Mouse (Mus musculus) liver, adult (tissue): ENCODE measurements around the gene Fancb.

ENCODE experiments used
- GATA4 ChIP-seq: IDR thresholded peaks from 2 replicates; pipeline ENCODE4 v1.6.1; 2014; ENCODE audit warnings: mild to moderate bottlenecking, low read length; ENCODE audit not compliant: insufficient replicate concordance

Fancb gene

DNA sequence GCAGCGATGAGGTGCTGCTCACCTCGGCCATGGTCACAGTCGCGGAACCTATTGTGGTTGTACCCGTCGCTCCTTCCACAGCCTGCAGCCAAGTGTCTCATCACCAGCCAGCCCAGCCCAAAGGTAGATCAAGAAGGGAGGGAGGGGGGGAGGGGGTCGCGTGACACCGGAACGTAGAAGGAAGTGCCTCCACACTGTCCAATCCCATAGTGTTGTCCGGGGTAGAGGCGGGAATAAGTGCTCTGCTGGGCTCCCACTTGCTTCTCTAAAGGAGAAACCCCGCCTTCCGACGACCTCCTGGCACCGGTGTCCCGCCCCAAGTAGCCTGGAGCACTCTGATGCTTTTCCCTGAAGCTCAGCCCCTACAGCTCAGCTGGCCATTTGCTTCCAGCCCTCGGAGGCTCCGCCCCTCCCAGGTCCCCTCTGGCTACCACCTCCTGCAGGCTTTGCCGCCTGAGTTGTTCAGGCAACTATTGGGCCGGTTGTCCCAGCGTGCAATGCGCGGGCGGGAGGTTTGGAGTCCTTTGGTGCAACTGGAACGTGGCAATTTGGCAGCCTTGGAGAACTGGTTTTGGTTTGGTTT, at the start of gene Fancb, which contains the start of gene Mospd2:
Fancb (plus strand) TSS at position 400 of the 583 bp plus-strand sequence.
Mospd2 (minus strand) TSS at position 183 of the 583 bp plus-strand sequence.
- no peak for TF ChIP-seq GATA4

DNA sequence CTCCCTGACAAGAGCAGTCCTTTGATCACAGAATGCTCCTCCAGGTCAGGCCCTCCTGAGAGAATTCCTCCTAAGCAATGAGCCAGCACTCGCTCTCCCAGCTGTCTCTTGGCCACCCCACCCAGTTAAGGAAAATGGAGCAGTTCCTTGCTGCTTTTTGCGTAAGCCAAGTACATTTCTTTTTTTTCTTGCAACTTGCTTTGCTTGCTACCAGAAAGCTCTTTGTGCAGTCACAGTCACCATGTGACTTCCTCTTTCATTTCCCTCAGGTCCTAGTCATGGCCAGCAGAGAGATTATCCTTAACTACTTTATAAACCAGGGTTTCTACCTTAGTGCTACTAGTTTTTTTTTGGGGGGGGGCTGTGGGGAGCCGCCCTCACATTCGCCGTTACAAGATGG, 38.9 kb upstream of the Fancb start:
- no peak for TF ChIP-seq GATA4

DNA sequence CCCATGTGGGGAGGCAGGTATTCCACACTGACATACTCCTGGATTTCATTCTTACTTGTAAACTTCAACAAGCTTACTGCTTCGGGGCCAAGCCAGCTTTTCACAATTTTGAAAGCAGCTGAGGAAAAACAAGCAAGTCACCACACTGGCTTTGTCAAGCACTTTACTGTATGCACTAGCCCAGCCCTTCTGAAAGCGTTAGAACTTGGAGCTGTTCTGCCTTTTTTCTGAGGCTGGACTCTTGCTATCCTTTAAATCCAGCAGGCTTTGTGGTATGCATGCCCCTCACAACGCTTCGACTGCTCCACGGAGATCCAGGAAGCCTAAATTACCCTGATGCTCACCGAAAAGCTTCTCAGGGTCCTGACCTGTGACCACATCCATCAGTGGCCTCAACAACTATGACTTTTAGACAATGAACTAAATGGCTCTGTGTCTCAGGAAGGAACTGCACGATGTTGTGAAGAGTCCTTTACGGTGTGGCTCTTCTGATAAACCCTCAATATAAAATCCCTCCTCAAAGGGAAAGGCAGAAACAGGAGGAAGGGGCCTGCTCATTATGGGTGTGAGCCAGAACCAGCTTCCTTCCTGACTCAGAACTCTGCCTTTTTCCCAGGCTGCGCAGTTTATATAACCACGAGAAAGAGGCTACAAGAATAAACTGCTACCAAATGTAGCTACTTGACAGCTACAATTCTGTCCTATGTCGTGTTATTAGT, 28.4 kb upstream of the Fancb start:
- TF ChIP-seq GATA4: no peak

DNA sequence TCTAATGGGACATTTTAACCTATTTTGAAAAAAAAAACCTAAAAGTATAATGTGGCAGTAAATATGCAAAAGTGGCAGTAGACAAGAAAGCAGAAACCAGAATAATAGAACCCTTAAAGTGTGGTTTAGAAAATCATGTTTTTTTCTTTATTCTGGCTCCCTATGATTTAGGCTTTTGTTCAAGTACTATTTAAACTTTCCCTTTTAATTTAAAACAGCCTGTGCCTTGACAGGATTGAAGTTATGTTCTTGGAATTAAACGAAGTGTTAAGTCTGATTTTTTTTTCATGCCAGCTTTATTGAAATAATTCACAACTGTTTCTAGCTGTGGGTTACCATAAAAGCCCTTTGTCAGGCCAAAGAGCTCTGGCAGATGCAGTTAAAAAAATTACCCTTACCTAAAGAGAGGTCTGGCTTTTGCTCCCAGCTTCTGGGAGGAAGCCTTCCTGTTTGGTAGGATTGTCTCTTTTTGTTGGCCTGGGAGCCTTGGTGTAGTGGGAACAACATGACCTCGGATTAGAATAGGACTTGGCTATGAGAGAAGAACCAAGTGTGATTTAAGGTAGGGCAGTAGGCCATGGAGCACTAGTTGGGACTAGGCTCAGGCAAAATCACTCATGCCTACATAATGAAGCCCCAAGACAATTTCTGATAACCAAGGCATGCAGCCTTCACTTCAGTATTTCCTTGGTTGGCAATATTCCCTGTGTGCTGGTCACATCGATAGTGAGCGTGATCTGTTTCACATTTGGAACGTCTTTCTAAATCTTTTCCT, 27.6 kb upstream of the Fancb start:
- TF ChIP-seq GATA4: no peak

DNA sequence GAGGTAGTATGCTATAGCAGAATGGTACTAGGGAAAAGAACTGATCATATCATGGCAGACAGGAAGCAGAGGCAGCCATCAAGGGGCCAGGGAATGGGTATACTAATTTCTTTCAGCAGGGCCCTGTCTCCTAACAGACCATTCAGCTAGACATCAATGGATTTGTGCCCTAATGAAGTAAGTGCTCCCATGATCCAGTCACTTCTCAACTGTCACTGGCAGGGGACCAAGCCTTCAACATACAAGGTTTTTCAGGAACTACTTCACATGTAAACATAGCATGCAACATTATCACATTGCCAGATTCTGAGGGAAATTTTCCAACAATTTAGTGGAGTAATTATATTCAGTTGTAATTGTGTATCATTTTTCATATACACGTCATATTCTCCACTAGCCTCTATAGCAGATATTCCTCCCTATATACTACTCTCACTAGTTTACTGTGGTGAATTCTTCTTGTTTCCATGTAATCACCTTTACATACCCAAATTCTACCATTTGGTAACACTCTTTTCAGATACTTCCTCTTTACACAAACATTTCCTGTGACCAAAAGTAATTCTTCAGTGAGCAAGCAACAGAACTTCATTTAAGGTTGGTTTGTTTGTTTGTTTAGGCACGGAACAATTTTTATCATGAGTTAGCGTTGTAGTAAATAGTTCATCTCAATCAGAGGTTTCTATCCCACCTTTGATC, 14.5 kb upstream of the Fancb start:
- no peak for TF ChIP-seq GATA4

DNA sequence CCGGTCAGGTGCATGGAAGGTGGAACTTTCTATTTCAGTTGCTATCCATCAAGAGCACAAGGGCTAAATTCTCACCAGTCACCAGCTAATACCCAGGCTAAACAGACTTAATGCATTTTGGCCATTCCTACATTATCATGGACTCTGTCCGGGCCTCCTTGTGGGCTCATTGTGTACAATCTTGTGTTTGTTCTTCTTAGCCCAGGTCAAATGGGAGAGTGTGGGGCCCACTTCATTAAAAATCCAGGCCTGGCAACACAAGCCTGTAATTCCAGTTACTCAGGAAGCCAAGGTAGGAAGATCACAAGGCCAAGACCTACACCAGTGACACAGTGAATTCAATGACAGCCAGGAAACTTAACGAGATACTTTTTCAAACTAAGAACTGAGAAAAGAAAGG, 9.2 kb upstream of the Fancb start:
- no peak for TF ChIP-seq GATA4

DNA sequence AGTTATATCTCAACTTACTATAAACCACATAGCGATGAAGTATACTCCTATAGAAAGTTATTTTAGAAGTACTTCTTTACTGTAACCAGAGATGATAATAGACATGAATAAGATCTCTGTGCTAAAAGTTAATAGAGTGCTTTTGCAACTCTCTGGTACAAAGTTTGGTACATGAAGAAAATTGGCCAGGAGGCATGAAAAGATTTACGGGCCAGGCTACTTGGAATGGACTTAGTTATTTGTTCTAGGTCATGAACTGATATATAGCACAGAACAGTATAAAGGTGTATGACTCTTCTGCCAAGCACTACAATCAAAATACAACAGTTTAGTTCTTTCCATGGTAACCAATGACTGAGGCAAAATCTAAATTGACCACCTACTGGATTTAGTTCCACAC, 1.5 kb upstream of the Fancb start:
- no peak for TF ChIP-seq GATA4

DNA sequence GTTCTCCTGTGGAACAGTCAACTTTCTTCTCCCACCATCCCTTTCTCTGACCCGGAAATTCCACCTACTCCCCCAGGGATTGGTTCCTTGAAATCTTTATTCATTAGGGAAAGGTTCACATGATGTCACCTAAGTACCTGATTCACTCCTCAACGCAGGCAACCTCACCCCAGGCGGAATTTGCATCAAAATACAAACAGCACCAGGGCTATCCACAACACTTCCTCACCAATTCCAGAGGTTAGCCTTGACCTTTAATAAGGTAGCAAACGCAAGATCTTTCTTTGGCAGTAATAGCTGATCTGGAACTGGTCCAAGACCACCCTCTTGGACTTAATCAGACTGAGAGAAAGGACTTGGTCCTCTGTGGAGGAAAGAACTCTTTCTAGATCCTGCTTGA, 22.7 kb downstream of the Fancb start:
- TF ChIP-seq GATA4: no peak

DNA sequence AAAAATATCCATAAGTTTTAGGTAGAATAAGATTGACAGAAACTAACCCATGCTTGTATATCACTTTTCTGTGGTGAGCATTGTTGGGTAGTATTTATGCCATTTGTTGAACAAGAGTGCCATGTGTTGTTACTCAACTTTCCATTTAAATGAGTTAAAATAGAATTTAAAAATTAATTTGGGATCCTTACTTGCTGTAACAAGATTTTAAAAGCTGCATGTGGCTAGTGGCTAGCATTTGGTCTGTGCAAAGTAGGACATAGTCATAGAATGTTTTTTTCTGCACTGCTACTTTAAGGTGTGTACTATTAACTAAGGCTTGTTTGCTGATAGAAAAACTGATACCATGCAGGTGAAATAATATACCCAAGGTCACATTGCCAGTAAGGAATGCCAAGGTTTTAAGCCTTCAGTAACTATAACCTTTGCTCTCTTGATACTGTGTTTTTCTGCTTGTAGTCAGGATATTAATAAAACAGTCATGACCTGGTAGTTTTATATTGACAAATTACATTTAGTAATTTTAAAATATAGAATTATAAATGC, 24.5 kb downstream of the Fancb start, which contains the start of gene Gm17604:
Gm17604 (minus strand) TSS at position 51 of the 546 bp plus-strand sequence.
- no peak for TF ChIP-seq GATA4
